Mouse (Mus musculus): ENCODE data around the gene Setd1a. TPM values are rescaled to one million over a fixed set of nuclear protein-coding genes. Genes with fewer than 3 reads are reported as not detected.
"Not testable (repeated sequence)": the region's sequence is repeated elsewhere in the genome, so short reads cannot be mapped to it uniquely, and the experiment has no call there.

Setd1a gene
- polyA plus RNA-seq, 1 experiment from 2014 or later, result 16.5 TPM

DNA sequence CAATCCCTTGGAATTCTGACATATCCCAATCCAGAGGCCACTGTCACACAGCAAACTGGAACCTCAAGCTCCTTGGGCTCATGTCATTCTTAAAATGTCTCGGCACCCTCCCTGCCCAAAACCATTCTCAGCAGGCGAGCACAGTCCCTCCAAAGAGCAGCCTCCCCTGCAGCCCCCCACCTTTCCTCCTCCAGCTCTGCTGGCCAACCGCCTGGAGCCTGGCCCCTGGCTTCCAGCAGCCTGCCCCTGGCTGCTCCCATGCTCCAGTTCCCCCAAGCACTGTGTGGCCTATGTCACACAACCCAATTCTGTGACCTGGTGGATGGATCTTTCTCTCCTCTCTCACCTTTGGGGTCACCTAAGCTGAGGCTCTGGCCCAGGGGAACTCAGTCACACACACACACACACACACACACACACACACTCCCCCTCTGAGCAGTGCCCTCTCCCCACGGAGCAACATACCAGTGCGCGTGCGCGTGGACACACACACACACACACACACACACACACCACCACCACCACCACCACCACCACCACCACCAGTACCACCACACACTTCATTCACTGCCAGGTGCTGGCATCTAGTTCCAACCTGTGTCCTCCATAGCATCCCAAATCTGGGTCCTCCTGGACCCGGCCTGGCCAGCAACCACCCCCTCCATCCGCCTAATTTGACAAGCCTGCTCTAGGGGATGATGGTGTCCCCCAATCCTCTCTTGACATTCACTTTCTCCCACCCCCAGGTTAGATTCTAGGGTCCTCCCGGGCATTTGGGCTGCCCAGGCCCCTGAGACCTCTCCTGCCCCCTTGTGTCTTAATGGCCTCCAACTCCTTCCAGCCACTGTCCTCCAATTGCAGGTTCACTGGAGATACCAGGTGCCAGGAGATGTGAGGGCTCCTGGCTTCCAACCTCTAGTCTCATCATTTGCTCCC, 47.0 kb downstream of the Setd1a start:
- H3K27ac ChIP-seq (replicated peaks in 1 of 2; ENCODE audit: control insufficient read depth in 1 of 2, insufficient read depth in 1 of 2, low read depth in 2 of 2, low read length in 2 of 2), result no peak overlapping the region
- peak overlapping the region; percentile 66 for H3K9ac ChIP-seq (ENCODE audit: low read length)
- no peak for ATAC-seq (ENCODE audit: insufficient number of reproducible peaks, insufficient read depth, low FRiP score, low read depth)
- peaks cover 5% of the 10 kb centered on the region; the same call in 1 of the 2 replicates for H3K27me3 ChIP-seq (ENCODE audit: control insufficient read depth, insufficient read depth, low read length)
- H3K36me3 ChIP-seq (ENCODE audit: control insufficient read depth, insufficient read depth, low read length), result no peaks in the 10 kb centered on the region
- H3K4me1 ChIP-seq (ENCODE audit: control insufficient read depth in 2 of 2, insufficient read depth in 2 of 2, low read length in 2 of 2), result 0 out of 4 replicates have a peak, but pooled peaks cover 0 to 4% of the 10 kb centered on the region in 2 experiments
- H3K4me3 ChIP-seq (ENCODE audit: control insufficient read depth in 1 of 2, insufficient read depth in 1 of 2, low read depth in 1 of 2, low read length in 2 of 2), result peak overlapping the region; percentile 54 to 59
- peak overlapping the region; percentile 73 for H3K4me2 ChIP-seq (ENCODE audit: low read length)
- WGBS, result 71% methylated on average over 11 of the region's 11 CpGs
- H3K9me3 ChIP-seq (ENCODE audit: control insufficient read depth, low read length), result no peaks in the 10 kb centered on the region

DNA sequence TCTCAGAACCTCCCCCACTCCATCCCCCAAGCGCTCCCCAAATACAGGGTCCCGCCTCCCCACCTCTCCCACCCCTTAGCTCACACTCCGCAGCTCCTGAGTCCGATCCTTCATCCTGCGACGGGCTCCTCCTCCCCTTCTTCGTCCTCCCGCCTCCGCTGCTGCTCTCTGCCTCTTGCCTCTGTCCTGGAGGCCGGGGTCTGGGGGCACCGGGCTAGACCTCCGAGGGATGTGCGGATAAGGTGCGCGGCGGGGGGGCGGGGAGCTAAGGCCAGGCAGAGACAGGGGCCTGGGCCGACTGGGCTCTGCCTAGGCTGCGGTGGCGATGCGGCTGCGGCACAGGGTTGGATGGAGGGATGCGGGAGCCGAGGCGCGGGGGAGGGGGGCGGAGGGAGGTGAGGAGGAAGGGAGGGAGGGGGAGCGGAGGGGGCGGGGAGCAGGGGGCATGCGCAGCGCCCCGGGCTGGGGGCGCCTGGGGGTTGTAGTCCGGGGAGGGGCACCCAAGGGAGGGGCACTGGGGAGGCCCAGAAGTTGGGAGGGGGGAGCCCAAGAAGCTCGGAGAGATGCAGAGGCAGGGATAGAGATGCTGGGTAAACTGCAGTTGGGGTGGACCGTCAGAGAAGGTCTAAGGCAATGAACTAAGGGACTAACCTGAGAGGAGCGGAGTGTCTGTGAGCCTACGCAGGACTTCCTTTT, 47.9 kb downstream of the Setd1a start, which contains the start of the genes Stx4a and Stx1b:
Gene Stx4a (plus strand): TSS at position 119 of the 696 bp plus-strand sequence.
Gene Stx1b (minus strand): TSS at position 374 of the 696 bp plus-strand sequence.
- ATAC-seq (ENCODE audit: insufficient number of reproducible peaks, insufficient read depth, low FRiP score, low read depth), result no peak; the same call in 1 of the 2 replicates
- 5% methylated on average over 33 of the region's 38 CpGs for WGBS
- no peak within 1 kb of the TSS for H3K27ac ChIP-seq (replicated peaks in 1 of 2; ENCODE audit: control insufficient read depth in 1 of 2, insufficient read depth in 1 of 2, low read depth in 2 of 2, low read length in 2 of 2)

DNA sequence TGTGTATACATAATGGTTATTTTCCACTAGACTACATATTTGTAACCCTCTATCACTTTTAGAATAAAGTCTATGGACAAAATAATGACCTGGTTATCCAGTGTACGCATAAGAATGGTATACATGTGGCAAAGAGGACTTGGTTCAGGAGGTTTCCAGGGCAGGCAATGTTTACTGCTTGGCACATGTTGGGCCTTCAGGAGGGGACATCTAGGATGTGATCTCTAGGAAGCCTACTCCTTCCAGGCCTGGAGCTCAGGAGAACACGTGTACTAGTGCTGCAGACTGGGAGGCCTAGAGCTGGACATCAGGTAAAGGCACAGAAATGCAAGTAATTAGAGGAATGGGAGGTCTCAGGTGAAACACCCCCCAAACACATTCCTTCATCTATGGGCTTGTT, 59.1 kb downstream of the Setd1a start:
- ATAC-seq (ENCODE audit: insufficient number of reproducible peaks, insufficient read depth, low FRiP score, low read depth), result no peak
- no peaks in the 10 kb centered on the region for H3K4me1 ChIP-seq (ENCODE audit: control insufficient read depth in 2 of 2, insufficient read depth in 2 of 2, low read length in 2 of 2)
- no peaks in the 10 kb centered on the region for H3K9me3 ChIP-seq (ENCODE audit: control insufficient read depth, low read length)

More for the DNA sequence above, 47.9 kb downstream of the Setd1a start, which contains the start of the genes Stx4a and Stx1b:
- Histone ChIP-seq H3K4me3 (ENCODE audit: control insufficient read depth in 1 of 2, insufficient read depth in 1 of 2, low read depth in 1 of 2, low read length in 2 of 2) (peak within 1 kb of the TSS; percentile 54 to 59), H3K9me3 (ENCODE audit: control insufficient read depth, low read length) (no peaks in the 10 kb centered on the region), H3K27me3 (ENCODE audit: control insufficient read depth, insufficient read depth, low read length) (peaks cover 5% of the 10 kb centered on the region; the same call in 1 of the 2 replicates), H3K4me2 (ENCODE audit: low read length) (peak within 1 kb of the TSS; percentile 73), H3K4me1 (ENCODE audit: control insufficient read depth in 2 of 2, insufficient read depth in 2 of 2, low read length in 2 of 2) (0 out of 4 replicates have a peak, but pooled peaks cover 0 to 4% of the 10 kb centered on the region in 2 experiments), H3K36me3 (ENCODE audit: control insufficient read depth, insufficient read depth, low read length) (no peaks in the 10 kb centered on the region), H3K9ac (ENCODE audit: low read length) (peak within 1 kb of the TSS; percentile 66)

DNA sequence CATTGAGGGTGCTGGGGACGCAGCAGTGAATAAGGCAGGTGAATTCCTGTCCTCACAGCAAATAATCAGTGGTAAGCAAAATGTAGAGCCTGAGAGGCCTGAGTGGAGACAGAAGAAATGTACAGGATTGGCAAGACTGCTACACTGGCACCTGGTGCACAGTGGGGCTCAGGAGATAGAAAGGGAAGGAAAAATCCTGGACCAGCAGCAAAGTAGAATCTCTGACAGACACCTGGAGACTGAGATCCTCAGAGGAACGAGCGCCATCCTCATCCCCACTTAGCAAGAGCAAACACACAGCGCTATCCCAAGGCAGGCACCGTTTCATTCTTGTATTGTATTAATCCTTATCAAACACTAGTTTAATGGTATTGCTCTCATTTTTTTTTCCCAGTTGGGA, 61.0 kb downstream of the Setd1a start:
- H3K4me1 ChIP-seq (ENCODE audit: control insufficient read depth in 2 of 2, insufficient read depth in 2 of 2, low read length in 2 of 2), result peaks cover 4 to 5% of the 10 kb centered on the region in 2 experiments; a peak in 2 of 4 replicates
- 90% methylated on average over 5 of the region's 5 CpGs for WGBS
- H3K9me3 ChIP-seq (ENCODE audit: control insufficient read depth, low read length), result no peaks in the 10 kb centered on the region
- no peaks in the 10 kb centered on the region for H3K36me3 ChIP-seq (ENCODE audit: control insufficient read depth, insufficient read depth, low read length)
- ATAC-seq (ENCODE audit: insufficient number of reproducible peaks, insufficient read depth, low FRiP score, low read depth), result no peak
- H3K27ac ChIP-seq (replicated peaks in 1 of 2; ENCODE audit: control insufficient read depth in 1 of 2, insufficient read depth in 1 of 2, low read depth in 2 of 2, low read length in 2 of 2), result no peak overlapping the region
- H3K4me2 ChIP-seq (ENCODE audit: low read length), result no peak overlapping the region
- H3K27me3 ChIP-seq (ENCODE audit: control insufficient read depth, insufficient read depth, low read length), result no peaks in the 10 kb centered on the region
- H3K4me3 ChIP-seq (ENCODE audit: control insufficient read depth in 1 of 2, insufficient read depth in 1 of 2, low read depth in 1 of 2, low read length in 2 of 2), result no peak overlapping the region
- no peak overlapping the region for H3K9ac ChIP-seq (ENCODE audit: low read length)

More for the DNA sequence above, 59.1 kb downstream of the Setd1a start:
- H3K4me2 ChIP-seq (ENCODE audit: low read length), result no peak overlapping the region
- WGBS, result 73% methylated on average over 2 of the region's 2 CpGs
- H3K9ac ChIP-seq (ENCODE audit: low read length), result no peak overlapping the region
- H3K4me3 ChIP-seq (ENCODE audit: control insufficient read depth in 1 of 2, insufficient read depth in 1 of 2, low read depth in 1 of 2, low read length in 2 of 2), result no peak overlapping the region
- H3K27me3 ChIP-seq (ENCODE audit: control insufficient read depth, insufficient read depth, low read length), result no peaks in the 10 kb centered on the region
- no peaks in the 10 kb centered on the region for H3K36me3 ChIP-seq (ENCODE audit: control insufficient read depth, insufficient read depth, low read length)
- no peak overlapping the region for H3K27ac ChIP-seq (replicated peaks in 1 of 2; ENCODE audit: control insufficient read depth in 1 of 2, insufficient read depth in 1 of 2, low read depth in 2 of 2, low read length in 2 of 2)

DNA sequence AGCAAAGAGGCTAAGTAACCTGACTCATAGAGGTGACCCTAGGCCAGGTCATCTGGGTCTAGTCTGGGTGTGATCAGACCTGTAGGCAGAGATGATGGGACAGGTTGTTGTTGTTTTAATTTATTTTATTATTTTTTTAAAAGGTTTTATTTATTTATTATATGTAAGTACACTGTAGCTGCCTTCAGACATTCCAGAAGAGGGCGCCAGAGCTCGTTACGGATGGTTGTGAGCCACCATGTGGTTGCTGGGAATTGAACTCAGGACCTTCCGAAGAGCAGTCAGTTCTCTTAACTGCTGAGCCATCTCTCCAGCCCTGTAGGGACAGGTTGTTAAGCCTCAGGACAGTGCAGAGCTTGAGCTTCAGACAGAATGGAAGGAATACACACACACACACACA, 61.4 kb downstream of the Setd1a start:
- not testable (repeated sequence) for H3K9me3 ChIP-seq (ENCODE audit: control insufficient read depth, low read length); H3K27ac ChIP-seq (replicated peaks in 1 of 2; ENCODE audit: control insufficient read depth in 1 of 2, insufficient read depth in 1 of 2, low read depth in 2 of 2, low read length in 2 of 2); H3K4me2 ChIP-seq (ENCODE audit: low read length); ATAC-seq (ENCODE audit: insufficient number of reproducible peaks, insufficient read depth, low FRiP score, low read depth); H3K9ac ChIP-seq (ENCODE audit: low read length); H3K36me3 ChIP-seq (ENCODE audit: control insufficient read depth, insufficient read depth, low read length); H3K4me1 ChIP-seq (ENCODE audit: control insufficient read depth in 2 of 2, insufficient read depth in 2 of 2, low read length in 2 of 2); H3K4me3 ChIP-seq (ENCODE audit: control insufficient read depth in 1 of 2, insufficient read depth in 1 of 2, low read depth in 1 of 2, low read length in 2 of 2); H3K27me3 ChIP-seq (ENCODE audit: control insufficient read depth, insufficient read depth, low read length)
- 74% methylated on average over 4 of the region's 4 CpGs for WGBS

DNA sequence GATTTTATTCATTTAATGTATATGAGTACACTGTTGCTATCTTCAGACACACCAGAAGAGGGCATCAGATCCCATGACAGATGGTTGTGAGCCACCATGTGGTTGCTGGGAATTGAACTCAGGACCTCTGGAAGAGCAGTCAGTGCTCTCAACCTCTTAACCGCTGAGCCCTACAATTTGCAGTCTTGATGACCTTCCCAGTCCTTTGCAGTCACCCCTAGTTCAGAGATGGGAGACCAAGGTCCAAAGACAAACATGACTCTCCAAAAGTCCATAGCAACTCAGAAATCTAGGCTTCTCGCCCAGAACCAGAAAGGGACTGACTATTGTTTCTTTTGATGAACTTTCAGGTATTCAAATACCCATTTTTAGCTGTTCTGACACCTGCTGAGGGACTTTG, 63.6 kb downstream of the Setd1a start:
- H3K9ac ChIP-seq (ENCODE audit: low read length); H3K27ac ChIP-seq (replicated peaks in 1 of 2; ENCODE audit: control insufficient read depth in 1 of 2, insufficient read depth in 1 of 2, low read depth in 2 of 2, low read length in 2 of 2); ATAC-seq (ENCODE audit: insufficient number of reproducible peaks, insufficient read depth, low FRiP score, low read depth); H3K4me3 ChIP-seq (ENCODE audit: control insufficient read depth in 1 of 2, insufficient read depth in 1 of 2, low read depth in 1 of 2, low read length in 2 of 2); H3K4me1 ChIP-seq (ENCODE audit: control insufficient read depth in 2 of 2, insufficient read depth in 2 of 2, low read length in 2 of 2); H3K4me2 ChIP-seq (ENCODE audit: low read length); H3K27me3 ChIP-seq (ENCODE audit: control insufficient read depth, insufficient read depth, low read length); H3K9me3 ChIP-seq (ENCODE audit: control insufficient read depth, low read length): not testable (repeated sequence)
- peaks cover 21% of the 10 kb centered on the region for H3K36me3 ChIP-seq (ENCODE audit: control insufficient read depth, insufficient read depth, low read length)
- 81% methylated on average over 2 of the region's 2 CpGs for WGBS

DNA sequence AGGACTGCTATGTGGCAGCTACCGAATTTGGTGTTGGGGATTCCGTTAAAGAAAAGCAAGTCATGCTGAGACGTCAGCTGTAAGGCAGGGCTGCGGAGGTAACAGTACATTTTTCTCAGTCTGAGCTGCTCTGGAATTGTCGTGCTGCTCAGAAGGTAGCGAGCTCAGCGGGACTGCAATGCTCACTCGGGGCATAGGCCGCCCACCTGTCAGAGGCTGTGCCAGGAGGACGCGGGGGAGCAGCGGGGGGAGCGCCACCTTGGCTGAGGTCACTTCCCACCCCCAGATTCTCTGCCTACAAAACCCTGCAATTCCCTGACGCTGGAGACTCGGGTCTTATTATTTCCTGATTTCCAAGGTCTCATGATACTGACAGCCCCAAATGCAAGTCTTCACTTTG, 64.4 kb downstream of the Setd1a start:
- H3K9ac ChIP-seq (ENCODE audit: low read length), result peak overlapping the region; percentile 92
- peak overlapping the region; percentile 92 for H3K4me2 ChIP-seq (ENCODE audit: low read length)
- peaks cover 29% of the 10 kb centered on the region for H3K36me3 ChIP-seq (ENCODE audit: control insufficient read depth, insufficient read depth, low read length)
- H3K27ac ChIP-seq (replicated peaks in 1 of 2; ENCODE audit: control insufficient read depth in 1 of 2, insufficient read depth in 1 of 2, low read depth in 2 of 2, low read length in 2 of 2), result peak overlapping the region; percentile 91
- no peak for ATAC-seq (ENCODE audit: insufficient number of reproducible peaks, insufficient read depth, low FRiP score, low read depth)
- 3% methylated on average over 15 of the region's 15 CpGs for WGBS
- peak overlapping the region; percentile 71 to 93 for H3K4me3 ChIP-seq (ENCODE audit: control insufficient read depth in 1 of 2, insufficient read depth in 1 of 2, low read depth in 1 of 2, low read length in 2 of 2)
- no peaks in the 10 kb centered on the region for H3K27me3 ChIP-seq (ENCODE audit: control insufficient read depth, insufficient read depth, low read length)
- H3K4me1 ChIP-seq (ENCODE audit: control insufficient read depth in 2 of 2, insufficient read depth in 2 of 2, low read length in 2 of 2), result peaks cover 5 to 9% of the 10 kb centered on the region in 2 experiments; a peak in 3 of 4 replicates
- no peaks in the 10 kb centered on the region for H3K9me3 ChIP-seq (ENCODE audit: control insufficient read depth, low read length)

All from heart, embryonic 14.5 days (tissue).